Mouse (Mus musculus) liver, embryonic 16.5 days (tissue): ENCODE results near the gene Fsip1. TPM values are rescaled to one million over a fixed set of nuclear protein-coding genes. Genes with fewer than 3 reads are reported as not detected.

Experiments
- ATAC-seq: fragments of 200-750 bp; cut with Nextera tagmentation; 2 replicates; pipeline ENCODE4 v1.8.0; 2017; ENCODE audit warnings: low read depth, mild to moderate bottlenecking, moderate number of reproducible peaks, moderate library complexity
- H3K27ac ChIP-seq: fragments of 300-500 bp; sonication (generic); 2 replicates; pipeline ENCODE4 v1.5.1; 2014; ENCODE audit warnings: mild to moderate bottlenecking, low read length
- H3K27me3 ChIP-seq: fragments of 300-500 bp; sonication (generic); 2 replicates; pipeline ENCODE4 v1.6.1; 2014; ENCODE audit warnings: low read depth, low read length, mixed read lengths; ENCODE audit not compliant: control insufficient read depth, insufficient read depth
- H3K36me3 ChIP-seq: fragments of 300-500 bp; sonication (generic); 2 replicates; pipeline ENCODE4 v1.6.1; 2014; ENCODE audit warnings: mild to moderate bottlenecking; ENCODE audit not compliant: control insufficient read depth, insufficient read depth
- H3K4me1 ChIP-seq: fragments of 300-500 bp; sonication (generic); 2 replicates; pipeline ENCODE4 v1.6.1; 2014; ENCODE audit warnings: low read depth, low read length, mixed read lengths; ENCODE audit not compliant: control insufficient read depth
- H3K4me2 ChIP-seq: fragments of 300-500 bp; sonication (generic); 2 replicates; pipeline ENCODE4 v1.6.1; 2014; ENCODE audit warnings: low read depth, low read length, mixed read lengths
- H3K4me3 ChIP-seq: fragments of 300-500 bp; sonication (generic); 2 replicates; pipeline ENCODE4 v1.5.1; 2014; ENCODE audit warnings: low read depth, mild to moderate bottlenecking, low read length
- H3K9ac ChIP-seq: fragments of 300-500 bp; sonication (generic); 2 replicates; pipeline ENCODE4 v1.6.1; 2014; ENCODE audit warnings: low read depth, low read length
- H3K9me3 ChIP-seq: fragments of 300-500 bp; sonication (generic); replicated peaks from 2 replicates; pipeline ENCODE4 v1.6.1; 2016; ENCODE audit warnings: low read length; ENCODE audit not compliant: control insufficient read depth
- WGBS: fragments of 180-500 bp; shearing (Covaris S2); extraction: QIAGEN DNeasy Blood & Tissue Kit; methylation state at CpG from one replicate; pipeline ENCODE4 v1.1.7; 2014; ENCODE audit not compliant: insufficient replicate concordance; 5-methylcytosine and 5-hydroxymethylcytosine counted together
- polyA plus RNA-seq: library from polyadenylated mRNA; unstranded; fragments of >200 nt; fragmentation: Nextera tagmentation; extraction: Ambion mirVana; gene quantifications from 2 replicates; pipeline ENCODE4 v1.2.1, GENCODE M21; 2015

Gene Fsip1
- polyA plus RNA-seq, 1 experiment from 2014 or later = 0.08 TPM

GRCm38 (mm10) chr2:118112438-118112837 is 144.3 kb downstream of the Fsip1 start:
- Histone ChIP-seq H3K9me3 (no peaks in the 10 kb centered on the region), H3K4me2 (no peak overlapping the region), H3K9ac (no peak overlapping the region), H3K36me3 (no peaks in the 10 kb centered on the region), H3K27me3 (peaks cover 2% of the 10 kb centered on the region; the same call in 1 of the 2 replicates), H3K27ac (no peak overlapping the region), H3K4me3 (peak overlapping the region; percentile 54; the same call in 1 of the 2 replicates), H3K4me1 (no peaks in the 10 kb centered on the region)
- no peak for ATAC-seq
- WGBS = 19% methylated on average over 5 of the region's 5 CpGs

GRCm38 (mm10) chr2:118111488-118112131 is 145.2 kb downstream of the Fsip1 start, which contains the start of gene Thbs1:
Thbs1 (plus strand) TSS chr2:118111876.
- Histone ChIP-seq H3K4me1 (no peaks in the 10 kb centered on the region), H3K4me3 (peak within 1 kb of the TSS; percentile 54), H3K36me3 (no peaks in the 10 kb centered on the region), H3K27me3 (peaks cover 2% of the 10 kb centered on the region; the same call in 1 of the 2 replicates), H3K9ac (peak within 1 kb of the TSS; percentile 41), H3K9me3 (no peaks in the 10 kb centered on the region), H3K4me2 (peak within 1 kb of the TSS; percentile 73), H3K27ac (peak within 1 kb of the TSS; percentile 53; the same call in 1 of the 2 replicates)
- under 1% methylated on average over 36 of the region's 36 CpGs for WGBS
- peak; percentile 65 for ATAC-seq

DNA sequence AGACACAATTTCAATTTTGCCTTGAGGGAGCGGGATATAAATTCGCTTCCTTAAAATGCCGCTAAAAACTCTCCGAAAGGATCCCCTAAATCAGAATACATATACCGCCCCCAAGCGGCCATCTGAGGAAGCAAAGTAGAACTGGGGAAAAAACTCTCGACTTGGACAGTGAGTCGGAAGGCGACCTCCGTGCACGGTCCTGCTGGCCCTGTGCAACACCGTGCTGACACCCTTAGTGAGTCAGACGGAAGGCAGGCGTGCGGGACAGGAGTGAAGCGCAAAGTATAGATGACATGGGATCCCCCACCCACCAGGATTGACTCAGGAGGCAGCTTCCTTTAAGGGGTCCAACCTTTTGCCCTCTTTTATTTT is 145.7 kb downstream of the Fsip1 start:
- no peaks in the 10 kb centered on the region for H3K36me3 ChIP-seq
- 1% methylated on average over 16 of the region's 16 CpGs for WGBS
- H3K27ac ChIP-seq = peak overlapping the region; percentile 53; the same call in 1 of the 2 replicates
- no peaks in the 10 kb centered on the region for H3K4me1 ChIP-seq
- H3K9me3 ChIP-seq = no peaks in the 10 kb centered on the region
- peak overlapping the region; percentile 73 for H3K4me2 ChIP-seq
- H3K27me3 ChIP-seq = peaks cover 2% of the 10 kb centered on the region; the same call in 1 of the 2 replicates
- peak overlapping the region; percentile 34; the same call in 1 of the 2 replicates for H3K9ac ChIP-seq
- peak; percentile 47; the same call in 1 of the 2 replicates for ATAC-seq
- H3K4me3 ChIP-seq = peak overlapping the region; percentile 54

DNA sequence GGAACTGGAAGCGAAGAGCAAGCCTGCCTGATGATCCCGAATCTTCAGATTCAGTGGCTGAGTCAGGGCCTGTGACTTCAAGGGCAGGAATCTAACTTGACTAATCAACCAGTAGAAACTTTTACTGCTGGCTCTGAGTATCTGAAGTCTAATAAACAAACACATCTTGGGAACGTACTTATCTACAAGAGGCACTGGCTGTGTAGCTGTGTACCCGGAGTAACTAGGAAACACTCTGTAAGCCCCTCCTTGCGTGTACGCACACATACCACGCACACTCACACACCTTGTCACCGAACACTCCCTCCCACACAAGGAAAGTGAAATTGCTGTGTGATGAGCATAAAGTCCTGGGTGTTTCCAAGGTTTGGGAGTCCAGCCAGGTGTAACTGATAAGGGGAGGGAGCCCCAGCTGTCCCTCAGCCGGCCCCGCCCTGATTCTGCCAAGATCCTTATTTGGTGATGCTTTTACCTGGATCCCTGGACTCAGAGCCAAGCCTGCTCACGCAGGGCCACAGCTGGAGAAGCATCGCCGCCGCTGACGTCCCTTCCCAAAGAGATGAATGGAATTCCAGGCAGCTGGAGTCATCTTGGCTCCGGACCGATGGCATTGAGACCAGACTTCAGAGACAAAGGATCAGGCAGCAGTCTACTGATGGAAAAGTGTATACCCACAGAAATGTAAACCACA is 146.4 kb downstream of the Fsip1 start:
- Histone ChIP-seq H3K4me1 (no peaks in the 10 kb centered on the region), H3K27ac (no peak overlapping the region), H3K4me3 (no peak overlapping the region), H3K9ac (no peak overlapping the region), H3K36me3 (no peaks in the 10 kb centered on the region), H3K4me2 (peak overlapping the region; percentile 34; the same call in 1 of the 2 replicates), H3K9me3 (no peaks in the 10 kb centered on the region), H3K27me3 (peaks cover 2% of the 10 kb centered on the region; the same call in 1 of the 2 replicates)
- WGBS = 38% methylated on average over 17 of the region's 17 CpGs
- no peak for ATAC-seq

DNA sequence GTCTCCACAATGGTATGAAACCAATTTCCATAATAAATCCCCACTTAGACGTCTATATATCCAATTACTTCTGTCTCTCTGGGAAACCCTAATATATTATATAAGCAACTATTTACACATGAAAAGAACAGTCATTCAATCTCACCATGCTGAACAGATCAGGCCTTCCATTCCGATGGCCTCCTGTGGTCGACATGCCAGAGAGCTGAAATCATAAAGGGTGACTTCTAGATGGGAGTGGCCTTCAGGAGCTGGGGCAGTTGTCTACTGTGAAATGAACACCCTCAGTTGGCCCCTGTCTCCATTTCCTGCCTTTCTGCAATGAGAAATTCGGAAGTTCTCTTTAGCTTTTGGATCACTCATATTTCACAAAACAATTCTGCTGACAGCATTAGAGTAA is 154.6 kb downstream of the Fsip1 start:
- no peaks in the 10 kb centered on the region for H3K36me3 ChIP-seq
- no peaks in the 10 kb centered on the region for H3K27me3 ChIP-seq
- no peak overlapping the region for H3K9ac ChIP-seq
- H3K4me3 ChIP-seq = no peak overlapping the region
- H3K9me3 ChIP-seq = no peaks in the 10 kb centered on the region
- H3K4me1 ChIP-seq = no peaks in the 10 kb centered on the region
- WGBS = 48% methylated on average over 4 of the region's 4 CpGs
- no peak for ATAC-seq
- H3K4me2 ChIP-seq = no peak overlapping the region
- H3K27ac ChIP-seq = no peak overlapping the region

- Histone ChIP-seq H3K4me3 (no peak overlapping the region), H3K27ac (no peak overlapping the region), H3K9me3 (no peaks in the 10 kb centered on the region), H3K9ac (no peak overlapping the region), H3K36me3 (no peaks in the 10 kb centered on the region), H3K4me2 (no peak overlapping the region), H3K4me1 (no peaks in the 10 kb centered on the region), H3K27me3 (no peaks in the 10 kb centered on the region)
- 72% methylated on average over 4 of the region's 4 CpGs for WGBS
- ATAC-seq = no peak
Observed at GRCm38 (mm10) chr2:118099104-118099503, 157.7 kb downstream of the Fsip1 start.

DNA sequence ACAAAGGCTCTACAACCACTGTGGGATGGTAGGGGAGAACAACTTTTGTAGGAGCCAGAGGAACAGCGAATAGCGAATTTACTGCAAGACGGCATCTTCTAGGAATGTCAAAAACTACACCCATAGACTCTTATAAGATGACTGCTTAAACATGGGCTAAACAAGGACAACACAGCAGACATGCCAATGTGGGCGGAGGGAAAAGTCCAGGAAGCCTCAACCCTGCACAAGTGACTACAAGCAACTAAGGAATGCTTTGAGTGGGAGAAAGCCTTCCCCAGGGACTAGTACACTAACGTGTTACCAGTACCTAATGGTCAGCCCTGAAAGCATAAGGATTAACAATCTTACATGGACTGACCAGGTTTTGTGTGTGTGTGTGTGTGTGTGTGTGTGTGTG is 165.5 kb downstream of the Fsip1 start:
- Histone ChIP-seq H3K27me3 (no peaks in the 10 kb centered on the region), H3K9me3 (no peaks in the 10 kb centered on the region), H3K9ac (no peak overlapping the region), H3K4me3 (no peak overlapping the region), H3K4me2 (no peak overlapping the region), H3K4me1 (no peaks in the 10 kb centered on the region), H3K36me3 (no peaks in the 10 kb centered on the region), H3K27ac (no peak overlapping the region)
- ATAC-seq = no peak
- whole genome bisulfite sequencing = 66% methylated on average over 5 of the region's 5 CpGs

DNA sequence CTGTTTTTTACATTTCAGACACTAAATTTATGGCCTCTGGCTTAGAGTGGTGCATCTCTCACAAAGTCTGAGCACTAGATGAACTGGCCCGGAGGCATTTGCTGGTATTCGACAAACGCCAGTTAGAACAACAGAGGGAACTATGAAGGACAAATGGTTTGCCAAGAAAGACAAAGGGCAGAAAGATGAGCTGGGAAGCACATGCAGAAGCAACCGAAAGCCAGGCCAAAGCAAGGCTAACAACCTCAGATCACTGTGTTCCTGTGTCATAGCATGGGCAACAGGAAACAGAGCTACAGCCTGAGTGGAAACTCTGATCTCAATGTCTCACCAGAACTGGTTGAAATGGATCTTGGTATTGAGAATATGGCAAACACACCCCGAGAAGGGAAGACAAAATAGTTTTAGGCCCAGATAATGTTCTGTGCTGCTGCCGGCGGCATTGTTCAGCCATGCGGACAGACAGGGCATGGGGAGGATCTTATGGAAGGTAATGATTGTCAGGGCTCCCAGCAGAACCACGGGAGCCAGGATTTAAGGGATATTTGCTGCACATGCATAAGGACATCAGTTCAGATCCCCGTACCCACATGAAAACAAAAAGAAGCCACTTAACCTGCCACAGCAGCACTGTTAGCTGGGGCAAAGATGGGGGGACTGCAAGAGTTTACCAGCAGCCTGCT is 169.6 kb downstream of the Fsip1 start:
- Histone ChIP-seq H3K9ac (no peak overlapping the region), H3K4me3 (no peak overlapping the region), H3K9me3 (no peaks in the 10 kb centered on the region), H3K27me3 (no peaks in the 10 kb centered on the region), H3K4me1 (no peaks in the 10 kb centered on the region), H3K4me2 (no peak overlapping the region), H3K36me3 (no peaks in the 10 kb centered on the region), H3K27ac (no peak overlapping the region)
- no peak for ATAC-seq
- 65% methylated on average over 10 of the region's 10 CpGs for WGBS
